Mouse (Mus musculus) kidney, embryonic 16.5 days (tissue): ENCODE results near the gene Tmem186. TPM values are rescaled to one million over a fixed set of nuclear protein-coding genes. Genes with fewer than 3 reads are reported as not detected.

Experiments used
- ATAC-seq: fragments of 200-750 bp; cut with Nextera tagmentation; 2 replicates; pipeline ENCODE4 v1.8.0; 2017; ENCODE audit warnings: moderate TSS enrichment; ENCODE audit not compliant: low FRiP score, low TSS enrichment
- H3K27ac ChIP-seq: fragments of 300-500 bp; sonication (generic); 2 replicates; pipeline ENCODE4 v1.5.1; 2014; ENCODE audit warnings: low read length
- H3K27me3 ChIP-seq: fragments of 300-500 bp; sonication (generic); 2 replicates; pipeline ENCODE4 v1.6.1; 2014; ENCODE audit warnings: low read length, control low read depth, mixed read lengths; ENCODE audit not compliant: insufficient read depth
- H3K36me3 ChIP-seq: fragments of 300-500 bp; sonication (generic); 2 replicates; pipeline ENCODE4 v1.6.1; 2014; ENCODE audit warnings: low read length, control low read depth, mixed read lengths; ENCODE audit not compliant: insufficient read depth
- H3K4me1 ChIP-seq: fragments of 300-500 bp; sonication (generic); 2 replicates; pipeline ENCODE4 v1.6.1; 2014; ENCODE audit warnings: low read length, control low read depth, mixed read lengths; ENCODE audit not compliant: insufficient read depth
- H3K4me2 ChIP-seq: fragments of 300-500 bp; sonication (generic); replicated peaks from 2 replicates; pipeline ENCODE4 v1.6.1; 2014; ENCODE audit warnings: low read depth, low read length
- H3K4me3 ChIP-seq: fragments of 300-500 bp; sonication (generic); 2 replicates; pipeline ENCODE4 v1.5.1; 2014; ENCODE audit warnings: mild to moderate bottlenecking, low read length
- H3K9ac ChIP-seq: fragments of 300-500 bp; sonication (generic); replicated peaks from 2 replicates; pipeline ENCODE4 v1.6.1; 2014; ENCODE audit warnings: low read length
- H3K9me3 ChIP-seq: fragments of 300-500 bp; sonication (generic); 2 replicates; pipeline ENCODE4 v1.6.1; 2016; ENCODE audit warnings: low read length, control low read depth
- WGBS: fragments of 180-500 bp; shearing (Covaris S2); extraction: QIAGEN DNeasy Blood & Tissue Kit; methylation state at CpG from one replicate; pipeline ENCODE4 v1.1.7; 2014; 5-methylcytosine and 5-hydroxymethylcytosine counted together
- polyA plus RNA-seq: library from polyadenylated mRNA; unstranded; fragments of >200 nt; fragmentation: Nextera tagmentation; extraction: Ambion mirVana; gene quantifications from 2 replicates; pipeline ENCODE4 v1.2.1, GENCODE M21; 2015

The Tmem186 gene
- polyA plus RNA-seq, 1 experiment from 2014 or later = 25.3 TPM

DNA sequence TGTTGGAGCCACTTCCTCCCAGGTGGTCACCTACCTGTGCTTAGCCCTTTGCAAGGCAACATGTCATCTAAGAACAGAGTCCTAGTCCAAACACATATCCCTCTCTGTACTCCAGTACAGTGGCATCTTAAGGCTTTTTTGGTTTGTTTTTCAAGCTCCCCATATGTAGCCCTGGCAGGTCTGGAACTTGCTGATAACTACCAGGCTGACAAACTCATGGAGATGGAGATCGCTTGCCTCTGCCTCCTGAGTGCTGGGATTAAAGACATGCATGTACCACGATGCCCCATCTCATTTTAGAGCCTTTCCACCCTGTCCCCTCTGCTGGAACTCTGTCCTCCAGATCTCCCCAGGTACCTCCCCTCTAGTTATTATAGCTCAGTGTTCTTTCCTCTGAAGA, 38.7 kb upstream of the Tmem186 start:
- no peak overlapping the region for H3K9ac ChIP-seq
- WGBS = 77% methylated on average over 2 of the region's 2 CpGs
- H3K27me3 ChIP-seq = no peaks in the 10 kb centered on the region
- ATAC-seq = no peak
- no peaks in the 10 kb centered on the region for H3K9me3 ChIP-seq
- no peak overlapping the region for H3K4me3 ChIP-seq
- H3K27ac ChIP-seq = no peak overlapping the region
- H3K4me1 ChIP-seq = peaks cover 6% of the 10 kb centered on the region
- no peak overlapping the region for H3K4me2 ChIP-seq
- no peaks in the 10 kb centered on the region for H3K36me3 ChIP-seq

DNA sequence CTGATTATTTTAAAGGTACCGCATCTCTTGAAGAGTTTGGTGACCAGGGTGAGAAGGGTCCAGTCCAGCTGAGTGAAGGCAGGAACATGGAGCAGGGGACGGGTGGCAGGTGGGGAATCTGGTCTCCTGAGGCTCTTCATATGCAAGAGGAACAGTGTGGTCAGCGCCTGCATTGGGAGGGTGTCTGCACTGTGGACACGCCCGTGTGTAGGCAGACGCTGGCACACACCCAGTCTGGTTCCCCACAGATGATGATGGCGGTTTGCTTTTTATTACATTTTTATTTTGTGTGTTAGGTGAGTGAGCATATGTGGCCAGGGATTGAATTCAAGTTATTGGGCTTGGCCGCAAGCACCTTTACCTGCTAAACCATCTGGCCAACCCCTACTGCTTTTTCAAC, 38.0 kb upstream of the Tmem186 start:
- H3K4me3 ChIP-seq = no peak overlapping the region
- H3K27ac ChIP-seq = no peak overlapping the region
- no peaks in the 10 kb centered on the region for H3K36me3 ChIP-seq
- no peak overlapping the region for H3K4me2 ChIP-seq
- H3K9me3 ChIP-seq = no peaks in the 10 kb centered on the region
- H3K9ac ChIP-seq = no peak overlapping the region
- 83% methylated on average over 8 of the region's 8 CpGs for WGBS
- no peaks in the 10 kb centered on the region for H3K27me3 ChIP-seq
- no peak for ATAC-seq
- H3K4me1 ChIP-seq = peaks cover 13% of the 10 kb centered on the region

- 2% methylated on average over 8 of the region's 8 CpGs for WGBS
- H3K9me3 ChIP-seq = no peaks in the 10 kb centered on the region
- H3K4me3 ChIP-seq = no peak overlapping the region
- ATAC-seq = no peak
- H3K4me1 ChIP-seq = peaks cover 27% of the 10 kb centered on the region
- no peak overlapping the region for H3K27ac ChIP-seq
- H3K27me3 ChIP-seq = no peaks in the 10 kb centered on the region
- no peak overlapping the region for H3K9ac ChIP-seq
- no peak overlapping the region for H3K4me2 ChIP-seq
- no peaks in the 10 kb centered on the region for H3K36me3 ChIP-seq
Measured at GRCm38 (mm10) chr16:8674165-8674564, 36.7 kb upstream of the Tmem186 start.

GRCm38 (mm10) chr16:8673343-8673742, 35.8 kb upstream of the Tmem186 start:
- H3K9ac ChIP-seq = no peak overlapping the region
- H3K27ac ChIP-seq = no peak overlapping the region
- H3K4me1 ChIP-seq = peaks cover 27% of the 10 kb centered on the region
- ATAC-seq = no peak
- no peaks in the 10 kb centered on the region for H3K9me3 ChIP-seq
- no peak overlapping the region for H3K4me2 ChIP-seq
- H3K27me3 ChIP-seq = no peaks in the 10 kb centered on the region
- no peak overlapping the region for H3K4me3 ChIP-seq
- no peaks in the 10 kb centered on the region for H3K36me3 ChIP-seq
- 69% methylated on average over 6 of the region's 6 CpGs for WGBS

DNA sequence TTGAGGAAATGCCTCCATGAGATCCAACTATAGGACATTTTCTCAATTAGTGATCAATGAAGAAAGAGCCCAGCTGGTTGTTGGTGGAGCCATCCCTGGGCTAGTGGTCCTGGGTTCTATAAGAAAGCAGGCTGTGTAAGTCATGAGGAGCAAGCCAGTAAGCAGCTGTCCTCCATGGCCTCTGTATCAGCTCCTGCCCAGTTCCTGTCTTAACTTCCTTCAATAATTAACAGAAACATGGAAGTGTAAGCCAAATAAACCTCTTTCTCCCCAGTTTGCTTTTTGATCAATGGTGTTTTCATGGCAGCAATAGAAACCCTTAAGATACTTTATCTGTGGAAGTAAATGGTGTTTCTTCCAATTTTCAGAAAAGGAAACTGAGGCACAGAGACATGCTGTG, 35.3 kb upstream of the Tmem186 start:
- Histone ChIP-seq H3K4me2 (peak overlapping the region; percentile 85; the same call in 1 of the 2 replicates), H3K4me3 (no peak overlapping the region)
- ATAC-seq = no peak

GRCm38 (mm10) chr16:8672350-8672687, 34.8 kb upstream of the Tmem186 start:
- Histone ChIP-seq H3K4me1 (peaks cover 34% of the 10 kb centered on the region), H3K4me2 (peak overlapping the region; percentile 85), H3K36me3 (no peaks in the 10 kb centered on the region), H3K9me3 (no peaks in the 10 kb centered on the region), H3K9ac (peak overlapping the region; percentile 74; the same call in 1 of the 2 replicates), H3K27ac (no peak overlapping the region), H3K4me3 (peak overlapping the region; percentile 71), H3K27me3 (no peaks in the 10 kb centered on the region)
- WGBS = 0% methylated on average over 18 of the region's 18 CpGs
- no peak for ATAC-seq

More for the DNA sequence above, 35.3 kb upstream of the Tmem186 start:
- H3K9me3 ChIP-seq = no peaks in the 10 kb centered on the region
- peaks cover 29% of the 10 kb centered on the region for H3K4me1 ChIP-seq
- H3K27me3 ChIP-seq = no peaks in the 10 kb centered on the region
- H3K9ac ChIP-seq = no peak overlapping the region
- no peak overlapping the region for H3K27ac ChIP-seq
- no peaks in the 10 kb centered on the region for H3K36me3 ChIP-seq

DNA sequence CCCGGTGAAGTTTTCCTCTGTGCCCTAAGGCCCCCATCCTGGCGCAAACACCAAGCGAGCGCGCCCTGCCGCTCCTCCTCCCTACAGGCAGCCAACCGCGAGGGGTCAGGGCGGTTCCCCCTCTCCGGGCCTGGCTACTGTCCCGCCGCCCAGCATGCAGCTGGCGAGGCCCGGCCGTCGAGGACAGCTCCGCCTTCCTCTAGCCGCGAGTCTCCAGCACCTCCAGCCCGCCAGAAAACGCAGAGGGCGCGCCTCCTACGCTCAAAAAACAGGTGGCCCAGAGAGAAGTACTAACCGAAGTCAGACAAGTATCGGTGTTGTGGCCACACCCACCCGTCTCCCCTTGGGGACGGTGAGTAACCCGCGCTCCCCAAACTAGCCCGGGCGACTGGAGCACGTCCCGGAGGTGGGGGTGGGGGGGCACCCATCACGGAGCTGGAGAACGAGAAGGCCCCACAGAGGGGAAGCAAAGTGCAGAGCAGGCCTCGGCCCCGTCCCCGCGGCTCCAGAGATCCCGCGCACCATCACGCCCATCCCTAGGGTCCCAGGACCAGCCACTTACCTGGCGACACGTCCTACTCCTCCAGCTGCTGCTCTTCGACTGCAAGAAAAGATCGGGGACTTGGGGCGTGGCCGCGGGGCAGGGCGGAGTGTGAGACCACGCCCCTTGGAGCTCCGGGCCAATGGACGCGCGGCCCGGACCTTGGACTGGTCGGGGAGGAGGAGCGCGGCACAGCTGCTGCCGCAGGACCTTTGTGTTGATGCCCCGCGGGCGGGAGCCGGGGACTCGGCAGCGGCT, 34.2 kb upstream of the Tmem186 start, which contains the start of gene Carhsp1:
TSS of gene Carhsp1 (minus strand) at position 605 of the 799 bp plus-strand sequence.
- no peaks in the 10 kb centered on the region for H3K9me3 ChIP-seq
- peaks cover 35% of the 10 kb centered on the region for H3K4me1 ChIP-seq
- no peaks in the 10 kb centered on the region for H3K36me3 ChIP-seq
- H3K27ac ChIP-seq = peak within 1 kb of the TSS; percentile 81
- H3K27me3 ChIP-seq = no peaks in the 10 kb centered on the region
- H3K4me2 ChIP-seq = peak within 1 kb of the TSS; percentile 85
- peak within 1 kb of the TSS; percentile 71 for H3K4me3 ChIP-seq
- peak within 1 kb of the TSS; percentile 74 for H3K9ac ChIP-seq
- ATAC-seq = peak; percentile 93
- WGBS = under 1% methylated on average over 67 of the region's 67 CpGs

GRCm38 (mm10) chr16:8670041-8671035, 32.8 kb upstream of the Tmem186 start:
- Histone ChIP-seq H3K9me3 (no peaks in the 10 kb centered on the region), H3K4me2 (peak overlapping the region; percentile 85), H3K4me1 (peaks cover 41% of the 10 kb centered on the region), H3K9ac (peak overlapping the region; percentile 74), H3K4me3 (peak overlapping the region; percentile 71), H3K27ac (peak overlapping the region; percentile 81; the same call in 1 of the 2 replicates), H3K36me3 (no peaks in the 10 kb centered on the region), H3K27me3 (no peaks in the 10 kb centered on the region)
- ATAC-seq = no peak
- 16% methylated on average over 14 of the region's 15 CpGs for WGBS

- 72% methylated on average over 5 of the region's 5 CpGs for WGBS
- ATAC-seq = no peak
- 0 out of 2 replicates have a peak overlapping the region, but pooled peaks have one; percentile 9 for H3K9ac ChIP-seq
- H3K4me2 ChIP-seq = peak overlapping the region; percentile 85
- H3K9me3 ChIP-seq = no peaks in the 10 kb centered on the region
- H3K4me3 ChIP-seq = no peak overlapping the region
- H3K27me3 ChIP-seq = no peaks in the 10 kb centered on the region
- H3K4me1 ChIP-seq = peaks cover 42% of the 10 kb centered on the region
- H3K36me3 ChIP-seq = no peaks in the 10 kb centered on the region
- H3K27ac ChIP-seq = no peak overlapping the region
Measured at GRCm38 (mm10) chr16:8669432-8669831, 31.9 kb upstream of the Tmem186 start.
